ENCODE assay signal across 9 mouse cellular contexts in the genomic region with DNA sequence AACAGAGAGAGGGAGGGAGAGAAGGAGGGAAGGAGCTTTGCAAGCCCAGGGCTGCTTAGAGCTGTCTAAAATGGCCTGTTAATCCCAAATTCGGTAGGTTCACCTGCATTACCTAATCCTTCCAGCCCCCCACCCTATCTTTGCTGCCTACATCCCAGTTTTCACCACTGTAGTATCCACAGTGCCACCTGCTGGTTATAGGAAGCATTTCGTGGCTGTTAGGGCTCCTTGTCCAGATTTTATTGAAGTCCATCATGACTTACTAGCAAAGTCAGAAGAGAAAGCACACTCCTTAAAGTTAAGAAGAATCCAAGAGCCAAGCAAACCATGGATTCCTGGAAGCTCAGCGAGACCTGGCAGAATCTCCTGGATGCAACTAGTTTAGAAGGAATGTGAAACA.
DNase-seq lines count a peak whose midpoint lies in the region; ATAC-seq and TF ChIP-seq lines count a peak whose summit lies in the region.
"Had no signal": no experiment of that assay in that cellular context is flagged by ENCODE, and none has a peak within 500 bp of the region (broad histone marks: within the 10 kb centered on the region; RNA-seq: fewer than 3 reads in every experiment).

No protein-coding gene starts in this region.

- no peak for TF ChIP-seq EP300 in MEL (IDR thresholded peaks at IDR 0.05; ENCODE audit: low read depth in 1 of 2, low read length in 2 of 2)

- no peak overlapping the region for H3K4me3 ChIP-seq in kidney, embryonic 14.5 days (ENCODE audit: low read length)
- no peak overlapping the region for H3K4me3 ChIP-seq in MEL (ENCODE audit: control insufficient read depth in 1 of 2, insufficient read depth in 1 of 2, low read depth in 2 of 2, low read length in 2 of 2)
- H3K4me3 ChIP-seq: embryonic facial prominence, embryonic 15.5 days had no signal

- peak; percentile 31 for DNase-seq in kidney, adult 11 months
- peak; percentile 33 for DNase-seq in MEL (ENCODE audit: low read depth, low spot score)
- DNase-seq in cerebellum, postnatal 25 days: peak; percentile 24 to 56
- DNase-seq in heart, adult 9 months (ENCODE audit: low spot score in 2 of 2): peak; percentile 19 to 51
- DNase-seq in layer of hippocampus, postnatal 10 days (ENCODE audit: low spot score in 2 of 2): peak; percentile 45 to 54
- peak; percentile 71 for DNase-seq in mesoderm, embryonic 11.5 days (ENCODE audit: low read depth, low spot score)
- no peak for DNase-seq in testis, postnatal 10 days (ENCODE audit: low spot score)

- peaks cover 13% of the 10 kb centered on the region for H3K4me1 ChIP-seq in kidney, embryonic 14.5 days (ENCODE audit: control insufficient read depth, insufficient read depth, low read length)
- peaks cover 0 to 3% of the 10 kb centered on the region in 2 experiments; a peak in 1 of 4 replicates for H3K4me1 ChIP-seq in MEL (ENCODE audit: control insufficient read depth in 1 of 2, insufficient read depth in 2 of 2, low read length in 2 of 2)

- H3K4me2 ChIP-seq in kidney, embryonic 14.5 days (replicated peaks; ENCODE audit: low read depth, low read length): no peak overlapping the region
- H3K4me2 ChIP-seq: embryonic facial prominence, embryonic 15.5 days had no signal

- H3K79me2 ChIP-seq in MEL (ENCODE audit: control insufficient read depth, insufficient read depth, low read length, poor library complexity): no peaks in the 10 kb centered on the region

- no peaks in the 10 kb centered on the region for H3K9me3 ChIP-seq in kidney, embryonic 14.5 days (ENCODE audit: control insufficient read depth, low read length)
- no peaks in the 10 kb centered on the region for H3K9me3 ChIP-seq in MEL (replicated peaks; ENCODE audit: insufficient read depth, low read length)
- H3K9me3 ChIP-seq: embryonic facial prominence, embryonic 15.5 days had no signal

- ATAC-seq in kidney, embryonic 14.5 days (ENCODE audit: low FRiP score, low TSS enrichment): no peak

- H3K9ac ChIP-seq in kidney, embryonic 14.5 days (ENCODE audit: low read depth, low read length): no peak overlapping the region
- H3K9ac ChIP-seq in MEL (ENCODE audit: control insufficient read depth, low read depth, low read length, poor library complexity, severe bottlenecking): no peak overlapping the region
- H3K9ac ChIP-seq: embryonic facial prominence, embryonic 15.5 days had no signal

- no peak overlapping the region for H3K27ac ChIP-seq in kidney, embryonic 14.5 days (ENCODE audit: low read depth, low read length)
- H3K27ac ChIP-seq in MEL (ENCODE audit: control insufficient read depth, low read depth, low read length): no peak overlapping the region
- H3K27ac ChIP-seq: embryonic facial prominence, embryonic 15.5 days had no signal

- H3K27me3 ChIP-seq in kidney, embryonic 14.5 days (ENCODE audit: control insufficient read depth, insufficient read depth, low read length): no peaks in the 10 kb centered on the region
- no peaks in the 10 kb centered on the region for H3K27me3 ChIP-seq in MEL (ENCODE audit: control insufficient read depth in 1 of 2, insufficient read depth in 2 of 2, low read length in 2 of 2)
- H3K27me3 ChIP-seq: embryonic facial prominence, embryonic 15.5 days had no signal

- peak; percentile 43 to 64 (median 49); a peak in 5 of 6 replicates for TF ChIP-seq CTCF in MEL (IDR thresholded peaks at IDR 0.05 in 2 of 3, conservative IDR thresholded peaks at IDR 0.05 in 1 of 3; ENCODE audit: control insufficient read depth in 1 of 3, insufficient read depth in 1 of 3, low read depth in 2 of 3, low read length in 3 of 3, poor library complexity in 1 of 3, severe bottlenecking in 1 of 3)

- no peak for TF ChIP-seq POLR2A in MEL (IDR thresholded peaks at IDR 0.05; ENCODE audit: control insufficient read depth in 1 of 2, insufficient read depth in 1 of 2, low read depth in 1 of 2, low read length in 2 of 2, poor library complexity in 1 of 2)

- 17% methylated on average over 3 of the region's 3 CpGs for WGBS in kidney, embryonic 14.5 days

- TF ChIP-seq RAD21 in MEL (IDR thresholded peaks at IDR 0.05; ENCODE audit: low read depth, low read length): peak; percentile 46

- no peaks in the 10 kb centered on the region for H3K36me3 ChIP-seq in kidney, embryonic 14.5 days (ENCODE audit: control insufficient read depth, insufficient read depth, low read length)
- H3K36me3 ChIP-seq in MEL (ENCODE audit: control insufficient read depth in 1 of 2, insufficient read depth in 2 of 2, low read length in 2 of 2): no peaks in the 10 kb centered on the region; a peak in 1 of 4 replicates
- H3K36me3 ChIP-seq: embryonic facial prominence, embryonic 15.5 days had no signal

TF ChIP-seq in MEL, 35 proteins besides CTCF, POLR2A, EP300 and RAD21:
- TF ChIP-seq BHLHE40 (IDR thresholded peaks at IDR 0.05; ENCODE audit: borderline replicate concordance, low read depth, low read length) (no peak), CHD1 (IDR thresholded peaks at IDR 0.05; ENCODE audit: low read depth, low read length) (no peak), MAZ (IDR thresholded peaks at IDR 0.05; ENCODE audit: low read depth, low read length) (no peak), HCFC1 (IDR thresholded peaks at IDR 0.05; ENCODE audit: low read depth, low read length) (no peak), GATA1 (IDR thresholded peaks at IDR 0.05; ENCODE audit: low read depth, low read length) (no peak), JUND (IDR thresholded peaks at IDR 0.05; ENCODE audit: low read depth, low read length) (no peak), MAFK (IDR thresholded peaks at IDR 0.05; ENCODE audit: borderline replicate concordance, low read depth, low read length) (no peak), ZC3H11A (IDR thresholded peaks at IDR 0.05; ENCODE audit: low read depth, low read length) (0 out of 2 replicates have a peak, but pooled peaks have one; percentile 17), ETS1 (IDR thresholded peaks at IDR 0.05; ENCODE audit: low read depth, low read length) (no peak), MYB (IDR thresholded peaks at IDR 0.05; ENCODE audit: low read depth, low read length) (no peak), USF2 (IDR thresholded peaks at IDR 0.05; ENCODE audit: borderline replicate concordance in 1 of 2, insufficient read depth in 1 of 2, low read depth in 1 of 2, low read length in 2 of 2) (no peak), UBTF (IDR thresholded peaks at IDR 0.05; ENCODE audit: borderline replicate concordance, insufficient read depth, low read depth, low read length) (no peak), ZNF384 (IDR thresholded peaks at IDR 0.05; ENCODE audit: low read depth, low read length) (no peak), MAX (IDR thresholded peaks at IDR 0.05; ENCODE audit: low read length) (no peak), TBP (IDR thresholded peaks at IDR 0.05; ENCODE audit: low read depth, low read length) (no peak), ZMIZ1 (IDR thresholded peaks at IDR 0.05; ENCODE audit: low read depth, low read length) (no peak), SMC3 (IDR thresholded peaks at IDR 0.05; ENCODE audit: low read depth, low read length) (peak; percentile 57), TCF12 (IDR thresholded peaks at IDR 0.05; ENCODE audit: low read depth, low read length) (no peak)
